Mouse (Mus musculus): Measurements from ENCODE around the gene Kmt2b.

- TF ChIP-seq CTCF (IDR thresholded peaks at IDR 0.05; ENCODE audit: control insufficient read depth, insufficient read depth, insufficient replicate concordance, low read depth, low read length) = no peak
- no peak for TF ChIP-seq POLR2A (IDR thresholded peaks at IDR 0.05; ENCODE audit: control insufficient read depth, low read depth, low read length)
Observed at GRCm38 (mm10) chr7:30520396-30520795, 68.1 kb downstream of the Kmt2b start.

All from testis, adult 2 months (tissue).